Mouse (Mus musculus) right cerebral cortex, postnatal 14 days (tissue): ENCODE measurements around the gene Tnik.

Experiments
- DNase-seq: peaks from one replicate; pipeline ENCODE4 v3.0.0; 2022

Gene Tnik

DNA sequence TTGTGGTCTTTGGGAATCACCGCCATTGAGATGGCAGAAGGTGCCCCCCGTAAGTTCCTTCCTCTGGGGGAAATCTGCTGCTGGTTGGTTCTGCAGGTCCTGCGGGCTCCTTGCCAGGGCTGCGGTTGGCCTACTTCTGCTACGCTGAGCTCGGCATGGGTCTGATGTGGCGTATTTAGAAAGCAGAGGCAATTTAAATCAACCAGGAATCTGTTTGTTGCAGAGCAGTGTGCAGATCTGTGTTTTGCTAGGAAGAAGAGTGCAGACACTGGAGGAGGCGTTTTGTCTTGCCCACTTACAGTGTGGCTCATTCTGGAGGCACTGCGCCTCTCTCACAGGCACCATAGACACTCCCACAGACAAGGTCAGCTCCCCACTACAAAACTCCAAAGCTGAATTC lies 291.9 kb downstream of the Tnik start:
- peak; percentile 47 for DNase-seq

DNA sequence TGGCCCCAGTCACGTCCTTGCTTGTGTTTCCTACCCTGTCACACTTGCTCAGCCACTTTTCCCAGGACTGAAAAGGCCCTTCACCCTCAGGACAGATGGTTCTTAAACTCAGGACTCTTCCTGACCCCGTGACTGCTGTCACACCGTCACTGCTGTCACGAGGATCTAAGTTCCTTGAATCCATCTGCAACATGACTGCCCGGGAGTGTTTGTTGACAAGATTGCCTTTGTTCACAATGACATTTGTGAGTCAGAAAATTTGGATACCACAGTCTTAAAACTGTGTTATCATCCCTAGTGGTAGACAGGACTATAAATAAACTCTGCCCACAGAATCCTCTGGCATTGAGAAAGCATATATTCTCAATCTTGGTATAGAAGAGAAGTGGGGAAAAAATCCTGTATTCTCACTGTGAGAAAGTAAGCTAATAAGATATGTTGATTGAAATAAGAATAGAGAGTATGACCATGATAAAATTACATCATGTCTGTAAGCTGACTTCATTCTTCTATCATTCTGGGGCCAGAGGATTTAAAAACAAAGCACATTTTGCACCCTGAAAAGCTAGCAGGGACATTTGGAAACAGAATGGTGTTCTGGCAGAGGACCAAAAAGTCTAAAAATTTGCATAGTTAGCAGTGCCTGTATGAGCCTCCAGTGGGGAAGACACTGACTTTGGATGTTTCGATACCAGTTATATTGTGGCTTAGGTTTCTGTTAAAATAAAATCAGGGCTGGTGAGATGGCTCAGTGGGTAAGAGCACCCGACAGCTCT lies 293.0 kb downstream of the Tnik start:
- no peak for DNase-seq

DNA sequence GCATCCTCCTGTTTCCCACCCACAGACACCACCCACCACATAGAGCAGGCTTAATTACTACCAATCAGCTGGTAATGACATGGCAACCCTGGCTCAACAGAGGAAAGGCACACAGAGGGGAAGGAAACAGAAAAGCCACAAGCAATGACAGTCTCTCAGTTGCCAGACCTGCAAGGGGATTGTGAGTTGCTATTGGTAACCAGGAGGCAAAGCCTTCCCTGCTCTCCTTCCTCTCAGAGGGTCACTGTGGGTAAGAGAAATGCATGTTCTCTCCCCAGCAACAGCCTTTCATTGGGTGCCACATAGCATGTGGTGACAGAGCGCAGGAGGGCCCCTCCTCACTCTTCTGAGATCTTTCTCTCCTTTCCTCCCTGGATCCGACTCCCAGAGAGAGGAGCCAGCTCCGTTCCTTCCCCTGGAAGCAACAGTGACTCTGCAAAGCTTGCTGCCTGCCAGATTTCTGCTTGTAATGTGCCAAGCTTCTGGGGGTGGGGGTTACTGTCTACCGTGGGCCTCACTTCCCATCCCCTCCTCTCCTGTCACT lies 295.4 kb downstream of the Tnik start:
- peak; percentile 64 for DNase-seq

DNA sequence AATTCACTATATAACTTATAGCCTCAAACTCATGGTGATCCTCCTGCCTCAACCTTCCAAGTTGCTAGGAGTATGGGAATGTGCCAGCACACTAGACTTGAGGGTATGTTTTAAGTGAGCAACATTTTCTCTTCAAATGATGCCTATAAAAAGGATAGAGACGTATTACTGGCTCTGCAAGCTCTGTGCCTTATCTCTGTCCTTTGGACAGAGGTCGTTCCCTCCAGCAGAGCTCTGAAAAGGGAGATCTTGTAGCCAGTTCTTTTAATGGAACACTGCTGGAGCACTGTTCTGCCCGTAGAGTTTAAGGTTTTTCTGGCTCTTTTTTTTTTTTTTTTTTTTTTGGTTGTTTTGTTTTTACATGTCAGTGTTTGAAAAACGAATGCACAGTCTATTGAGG lies 298.4 kb downstream of the Tnik start:
- DNase-seq = no peak

DNA sequence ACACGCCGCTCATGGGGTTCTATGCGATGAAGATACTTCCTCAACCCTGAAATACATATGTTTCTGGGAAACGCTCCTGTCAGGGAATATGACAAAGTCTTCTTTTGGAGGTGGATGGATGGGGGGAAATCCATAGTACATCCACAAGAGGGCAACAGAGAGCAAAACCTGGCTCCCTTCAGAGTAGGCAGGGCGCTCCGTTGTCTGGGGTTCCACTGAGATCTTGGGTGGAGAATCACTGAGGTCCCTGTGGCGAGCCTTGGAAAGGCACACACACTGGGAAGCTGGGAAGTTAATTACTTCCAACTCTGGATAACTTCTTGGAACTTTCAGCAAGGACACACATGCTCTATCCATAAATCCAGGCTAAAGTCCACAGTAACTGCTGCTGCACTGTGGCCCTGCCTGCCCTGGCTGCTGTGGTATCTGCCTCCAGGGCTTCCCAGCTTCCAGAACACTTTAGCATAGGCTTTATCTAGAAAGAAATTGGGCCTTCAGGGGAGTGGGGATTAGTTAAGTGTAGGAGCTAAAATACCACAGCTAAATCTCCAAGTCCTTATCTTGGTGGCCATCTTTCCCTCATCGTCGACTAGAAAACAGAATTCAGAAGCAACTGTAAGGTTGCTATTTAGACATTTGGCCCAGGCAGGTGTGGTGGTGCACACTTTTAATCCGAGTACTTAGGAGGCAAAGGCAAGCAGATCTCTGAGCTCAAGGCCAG lies 299.8 kb downstream of the Tnik start:
- DNase-seq = no peak

DNA sequence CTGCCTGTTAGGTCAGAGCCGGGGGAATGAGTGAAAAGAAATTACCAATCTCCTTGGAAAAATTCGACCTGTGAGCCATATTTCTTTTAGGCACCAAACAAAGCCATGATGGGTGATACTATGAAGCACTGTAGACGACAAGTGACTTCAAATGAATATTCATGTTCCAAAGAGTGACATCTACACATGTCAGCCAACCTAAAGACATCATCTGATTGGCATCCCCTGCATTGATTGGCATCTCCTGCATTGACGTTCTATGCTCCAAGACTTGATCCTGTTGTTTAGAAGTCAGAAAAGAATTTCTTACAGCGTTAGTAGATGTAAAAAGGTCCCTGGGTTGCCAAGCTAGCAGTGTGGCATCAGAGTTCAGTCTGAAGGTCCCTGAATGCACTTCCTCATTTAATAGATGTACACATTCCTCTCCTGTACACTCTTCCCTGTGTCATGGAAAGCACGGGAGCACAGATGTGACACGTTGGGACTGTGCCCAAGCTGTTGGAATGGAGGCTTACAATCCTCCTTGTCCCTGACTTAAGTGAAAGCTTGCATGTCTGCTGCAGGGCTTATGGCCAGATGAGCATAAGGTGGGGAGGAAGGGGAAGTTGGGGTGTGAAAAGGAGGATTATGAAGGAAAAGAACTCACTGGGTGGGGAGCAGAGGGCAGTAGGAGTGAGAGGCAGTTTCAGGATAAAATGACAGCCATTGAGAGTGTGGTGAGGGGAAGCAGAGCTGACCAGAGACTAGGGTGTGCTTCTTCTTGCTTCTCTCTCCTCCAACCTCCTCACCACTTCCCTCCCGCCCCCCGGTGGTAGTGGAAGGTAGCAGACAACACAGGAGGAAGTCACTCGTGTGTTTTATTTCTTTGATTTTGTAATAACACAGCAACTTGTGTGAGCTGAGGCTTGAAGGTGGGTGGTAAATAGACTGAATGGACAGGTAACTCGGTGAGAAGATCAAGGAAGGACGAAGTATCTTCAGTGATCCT lies 301.6 kb downstream of the Tnik start:
- DNase-seq = peak; percentile 45

DNA sequence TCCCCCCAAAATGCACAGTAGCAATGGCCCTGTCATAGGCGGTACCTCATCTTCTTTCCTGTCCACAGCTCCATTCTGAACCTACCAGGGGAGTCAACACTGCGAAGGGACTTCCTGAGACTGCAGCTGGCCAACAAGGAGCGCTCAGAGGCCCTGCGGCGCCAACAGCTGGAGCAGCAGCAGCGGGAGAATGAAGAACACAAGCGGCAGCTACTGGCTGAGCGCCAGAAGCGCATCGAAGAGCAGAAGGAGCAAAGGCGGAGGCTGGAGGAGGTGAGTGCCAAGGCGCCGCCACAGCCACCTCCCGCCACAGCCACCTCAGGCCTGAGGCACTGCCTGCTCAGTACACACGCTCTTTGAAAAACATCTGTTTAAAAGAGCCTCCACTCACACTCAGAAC lies 314.3 kb downstream of the Tnik start:
- peak; percentile 71 for DNase-seq

DNA sequence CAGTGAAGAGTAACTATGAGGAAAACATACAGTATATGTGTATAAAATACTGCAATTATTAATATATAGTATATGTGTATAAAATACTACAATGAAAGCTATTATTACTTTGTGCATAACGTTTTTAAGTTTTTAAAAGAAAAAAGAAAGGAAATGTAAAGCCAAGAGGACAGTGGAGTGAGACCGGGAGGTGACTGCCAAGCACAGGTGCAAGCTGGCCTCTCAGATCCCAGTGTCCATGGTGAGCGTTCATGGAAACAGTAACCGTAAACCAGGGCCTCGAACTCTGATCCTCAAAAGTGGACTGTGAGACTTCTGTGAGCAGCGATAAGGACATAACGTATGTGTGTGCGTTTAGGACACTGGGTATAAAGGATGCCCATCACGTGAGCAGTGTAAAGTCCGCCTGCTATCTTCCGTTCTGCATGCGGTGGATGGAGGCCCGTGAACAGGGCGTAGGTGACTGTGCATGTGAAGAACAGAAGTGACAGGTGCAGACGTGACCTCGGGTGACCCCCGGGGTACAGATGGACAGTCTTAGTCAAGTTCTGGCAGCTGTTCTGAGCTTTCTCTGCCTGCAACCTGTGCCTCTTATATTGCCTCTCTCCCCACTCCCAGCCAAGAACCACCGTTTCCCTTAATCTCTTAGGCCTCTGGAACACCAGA lies 316.1 kb downstream of the Tnik start:
- DNase-seq = no peak

DNA sequence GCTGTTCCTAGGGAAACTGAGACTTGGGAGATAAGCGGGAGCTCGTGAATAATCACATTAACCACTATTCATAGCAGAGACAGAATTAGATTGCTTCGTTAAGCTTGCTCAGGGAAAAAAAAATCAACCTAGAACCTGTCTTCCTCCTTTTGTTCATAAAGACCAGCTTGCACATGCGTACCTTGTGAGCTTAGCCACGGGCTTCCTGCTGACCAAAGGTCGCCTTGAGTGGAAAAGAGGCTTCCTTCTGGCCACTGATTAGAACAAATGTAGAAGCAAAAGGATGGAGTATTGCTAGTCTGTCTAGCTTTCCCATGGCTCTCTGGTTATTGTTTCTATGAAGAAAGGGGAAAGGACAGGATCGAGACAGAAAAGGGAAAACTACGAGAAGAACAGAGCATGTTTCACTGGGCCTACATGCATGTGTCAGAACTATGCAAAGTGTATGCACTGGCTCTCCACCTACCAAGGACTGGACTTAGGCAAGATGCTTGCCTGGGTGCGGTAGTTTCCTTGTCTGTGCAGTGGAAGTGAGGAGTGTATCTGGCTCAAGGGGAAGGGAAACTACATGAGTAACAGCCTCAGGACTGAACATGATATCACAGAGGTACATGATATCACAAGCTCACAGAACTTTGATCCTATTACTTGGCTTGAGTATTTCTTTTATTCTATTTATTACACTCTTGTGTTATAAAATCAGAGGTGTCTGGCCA lies 322.9 kb downstream of the Tnik start:
- DNase-seq = no peak

DNA sequence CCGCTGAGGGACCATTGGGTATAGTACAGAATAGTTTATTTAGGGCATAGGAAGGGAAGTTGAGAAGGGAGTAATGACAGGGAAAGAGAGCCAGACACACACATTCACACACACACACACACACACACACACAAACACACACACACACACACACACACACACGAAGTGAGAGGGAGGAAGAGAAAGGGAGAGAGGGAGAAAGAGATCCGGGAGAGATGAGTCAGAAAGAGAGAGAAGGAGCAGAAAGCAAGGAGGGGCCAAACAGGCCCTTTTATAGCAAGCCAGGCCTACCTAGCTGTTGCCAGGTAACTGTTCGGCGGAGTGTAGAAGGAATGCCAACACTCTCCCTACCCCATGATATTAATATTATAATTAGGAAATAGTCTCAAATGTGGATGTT lies 324.8 kb downstream of the Tnik start:
- no peak for DNase-seq

DNA sequence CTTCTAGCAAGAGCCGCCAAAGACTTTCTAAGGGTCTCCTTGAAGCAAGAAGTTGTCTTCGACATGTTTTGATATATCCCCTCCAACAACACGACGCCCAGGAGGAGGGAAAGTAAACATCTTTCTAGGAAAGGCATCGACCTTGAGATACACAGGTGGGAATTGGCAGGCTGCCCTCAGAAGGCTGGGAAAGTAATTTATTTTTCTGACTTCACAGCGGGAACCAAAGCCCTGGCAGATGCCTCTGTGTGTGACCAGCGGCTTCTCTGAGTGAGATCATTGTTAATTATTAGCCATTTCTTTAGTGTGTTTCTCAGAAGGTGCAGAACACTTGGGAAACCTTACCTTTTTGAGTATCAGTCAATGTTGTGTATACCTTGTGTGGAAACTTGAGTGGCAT lies 328.3 kb downstream of the Tnik start:
- DNase-seq = no peak

DNA sequence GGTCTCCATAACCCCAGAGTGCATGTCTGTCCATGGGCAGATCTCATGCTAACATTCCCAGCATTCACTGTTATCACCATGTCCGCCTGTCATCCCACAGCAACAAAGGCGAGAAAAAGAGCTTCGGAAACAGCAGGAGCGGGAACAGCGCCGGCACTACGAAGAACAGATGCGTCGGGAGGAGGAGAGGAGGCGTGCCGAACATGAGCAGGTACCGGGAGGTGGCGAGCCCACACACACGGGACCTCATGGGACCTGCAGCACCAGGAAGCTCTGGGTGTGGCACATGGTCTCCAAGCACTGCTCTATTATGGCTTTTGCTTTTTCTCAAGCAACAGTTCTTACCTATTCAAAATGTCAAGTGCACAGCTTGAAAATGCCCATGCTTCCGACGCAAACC lies 330.9 kb downstream of the Tnik start:
- no peak for DNase-seq

DNA sequence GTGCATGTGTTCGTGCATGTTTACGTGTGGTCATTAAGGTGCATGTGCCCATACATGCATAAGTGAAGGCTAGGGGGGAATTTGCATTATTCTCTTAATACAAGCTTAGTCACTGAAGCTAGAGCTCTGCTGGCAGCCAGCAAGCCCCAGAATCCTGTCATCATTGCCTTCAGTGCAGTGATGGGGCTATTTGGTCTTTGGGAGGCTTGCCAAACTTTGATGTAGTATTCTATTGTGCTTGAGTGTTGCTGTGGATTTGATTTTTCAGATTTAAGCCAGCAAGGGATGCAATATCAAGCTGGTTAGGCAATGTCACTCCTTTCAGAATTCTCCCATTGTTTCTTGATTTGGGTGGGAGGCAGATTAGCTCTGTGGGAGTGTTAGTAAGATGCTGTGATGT lies 336.5 kb downstream of the Tnik start:
- no peak for DNase-seq

DNA sequence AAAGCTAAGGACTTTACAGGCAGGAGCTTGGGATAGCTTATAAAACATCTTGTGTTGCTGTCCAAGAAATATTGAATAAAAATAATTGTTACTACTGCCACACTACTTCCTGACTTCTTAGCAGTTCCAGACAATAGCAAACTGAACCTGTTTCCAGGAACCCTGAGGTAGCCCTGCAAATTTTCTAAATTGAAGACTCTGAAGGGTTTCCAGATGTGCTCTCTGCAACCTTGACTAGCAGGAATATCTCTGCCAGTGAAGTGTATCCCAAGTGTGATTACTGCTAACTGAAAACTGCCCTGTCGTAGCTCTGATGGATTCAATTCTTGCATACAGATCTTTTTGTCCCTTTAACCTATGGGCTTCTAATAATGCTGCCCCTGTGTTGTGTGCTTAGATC lies 343.7 kb downstream of the Tnik start:
- no peak for DNase-seq

DNA sequence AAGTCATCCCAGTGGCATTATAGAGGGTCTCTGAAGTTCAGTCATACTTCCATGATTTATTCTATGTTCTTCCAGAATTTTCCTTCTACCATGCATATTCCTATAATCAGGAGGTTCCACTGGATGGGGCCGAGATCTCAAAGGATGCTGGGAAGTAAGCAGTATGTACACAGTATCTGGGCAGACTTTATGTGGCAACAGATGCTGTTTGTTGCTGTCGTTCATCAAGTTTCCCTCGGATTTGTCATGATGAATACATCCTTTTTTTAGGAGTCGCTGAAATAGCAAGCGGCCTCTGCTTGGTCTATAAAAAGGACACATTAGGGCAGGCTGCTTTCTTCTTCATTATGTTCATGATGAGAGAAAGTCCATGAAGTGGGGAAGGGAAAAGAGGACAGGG lies 349.3 kb downstream of the Tnik start:
- DNase-seq = no peak

DNA sequence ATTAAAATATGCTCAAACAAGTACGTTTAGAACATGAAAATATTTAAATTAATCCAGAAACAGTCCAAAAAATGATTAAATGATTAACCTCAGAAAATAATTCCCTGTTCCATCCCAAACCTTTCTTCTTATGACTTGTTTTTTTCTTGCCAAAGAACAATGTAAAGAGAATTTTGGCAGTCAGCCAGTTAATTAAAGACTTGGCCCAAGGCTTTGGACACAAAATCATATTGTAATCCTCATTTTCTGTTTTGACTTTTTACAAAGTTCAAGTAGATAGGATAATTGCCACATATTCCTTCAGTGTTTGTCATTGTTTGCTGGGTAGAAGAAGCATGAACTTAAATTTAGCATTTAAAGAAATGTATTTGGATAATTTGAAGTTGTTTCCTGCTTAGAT lies 353.4 kb downstream of the Tnik start:
- no peak for DNase-seq

DNA sequence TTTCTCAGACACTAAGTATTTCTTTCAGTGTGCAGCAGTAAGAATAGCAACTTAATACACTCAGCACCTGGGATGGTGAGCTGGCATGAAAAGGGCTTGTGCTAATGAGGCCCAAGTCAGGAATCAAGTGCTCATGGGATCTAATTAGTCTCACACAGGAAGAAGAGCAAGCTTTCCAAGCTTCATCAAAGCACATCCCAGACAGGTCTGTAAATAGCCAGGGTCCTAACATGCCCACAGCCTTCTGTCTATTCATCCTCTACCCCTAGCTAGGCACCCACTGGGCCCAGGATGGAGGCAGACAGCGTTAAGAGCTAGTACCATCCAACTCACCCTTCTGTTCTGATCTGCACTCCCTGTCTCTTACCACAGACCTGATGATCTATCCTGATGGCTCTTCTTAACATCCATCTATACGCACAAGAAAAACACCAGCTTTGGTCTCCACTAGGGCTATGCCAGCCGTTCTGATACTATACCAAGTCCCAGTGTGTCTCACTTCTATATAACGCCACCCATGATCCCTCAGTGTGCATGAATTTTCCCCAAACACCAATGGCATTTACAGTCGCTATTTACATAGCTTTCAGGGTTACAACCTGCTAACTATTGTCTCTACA lies 354.1 kb downstream of the Tnik start:
- DNase-seq = no peak

DNA sequence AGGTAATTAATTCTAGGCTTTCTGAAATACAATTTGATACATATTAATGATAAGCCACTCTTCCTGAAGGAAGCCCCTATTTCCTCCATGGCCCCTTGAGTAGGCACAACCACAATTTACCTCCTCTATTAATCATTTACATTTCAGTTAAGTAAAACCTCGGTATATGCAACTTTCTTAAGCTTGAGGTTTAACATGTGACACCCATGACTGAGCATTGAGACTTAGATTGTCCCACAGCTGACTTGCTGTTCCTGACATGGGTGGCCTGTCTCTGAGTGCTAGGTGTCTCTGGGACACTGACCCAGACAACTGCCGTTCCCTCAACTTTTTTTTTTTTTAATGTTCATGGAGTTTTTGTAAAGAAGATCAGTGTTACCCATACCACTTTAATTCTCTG lies 358.8 kb downstream of the Tnik start:
- no peak for DNase-seq

DNA sequence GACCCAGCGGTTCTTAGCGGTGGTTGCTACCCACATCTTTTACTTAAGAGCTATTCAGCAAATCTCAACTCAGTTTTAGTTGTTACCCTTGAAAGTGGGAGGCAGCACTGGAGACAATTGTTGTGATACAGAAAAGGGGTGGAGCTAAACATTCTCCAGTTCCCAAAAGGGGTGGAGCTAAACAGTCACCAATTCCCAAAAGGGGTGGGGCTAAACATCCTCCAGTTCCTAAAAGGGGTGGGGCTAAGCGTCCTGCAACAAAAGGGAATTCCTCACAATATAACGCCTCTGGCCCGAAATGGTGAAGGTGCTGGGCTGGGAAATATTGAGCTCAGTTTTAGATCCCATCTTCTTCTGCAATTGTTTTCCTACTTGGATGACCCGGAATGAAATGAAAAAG lies 363.8 kb downstream of the Tnik start:
- no peak for DNase-seq

DNA sequence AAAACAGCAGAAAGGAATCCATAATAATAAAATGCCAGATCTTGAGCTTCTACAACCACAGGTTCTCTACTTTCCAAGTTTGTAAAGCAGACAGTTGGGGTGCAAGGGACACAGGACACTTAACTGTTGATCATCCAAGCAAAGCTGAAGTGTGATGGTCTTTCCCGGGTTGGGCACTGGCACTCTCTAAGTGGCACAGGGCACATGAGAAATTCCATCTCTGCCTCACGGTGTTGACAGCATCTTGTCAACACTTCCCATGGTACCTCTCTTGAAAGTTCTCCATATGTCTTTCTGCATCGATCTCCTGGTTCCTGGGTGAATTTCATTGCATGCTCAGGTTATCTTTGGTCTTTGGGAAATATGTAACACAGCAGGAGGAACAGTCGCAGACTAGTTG lies 373.8 kb downstream of the Tnik start:
- DNase-seq = no peak

DNA sequence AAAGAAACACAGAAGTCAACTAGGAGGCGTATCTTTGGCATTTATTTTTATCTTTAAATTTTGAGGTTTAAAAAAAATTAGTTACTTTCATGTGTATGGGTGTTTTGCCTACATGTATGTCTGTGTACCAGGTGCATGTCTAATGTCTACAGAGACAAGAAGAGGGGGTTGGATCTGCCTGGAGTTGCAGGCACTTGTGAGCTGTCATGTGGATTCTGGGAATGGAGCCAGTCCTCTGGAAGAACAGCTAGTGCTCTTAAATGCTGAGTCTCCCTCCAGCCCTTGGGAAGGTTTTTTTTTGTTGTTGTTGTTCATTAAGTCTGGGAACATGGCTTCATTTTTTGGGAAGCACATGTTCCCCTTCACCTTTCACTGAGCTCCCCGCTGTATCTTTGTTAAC lies 375.9 kb downstream of the Tnik start:
- no peak for DNase-seq
